Mouse (Mus musculus) hindbrain, postnatal 0 days (tissue): Measurements from ENCODE around the gene Cabp7. TPM values are rescaled to one million over a fixed set of nuclear protein-coding genes. Genes with fewer than 3 reads are reported as not detected.
A peak's percentile ranks its signal among the peaks of the same experiment; 100 is the strongest.

Experiments used
- ATAC-seq: fragments of 200-750 bp; cut with Nextera tagmentation; 2 replicates; pipeline ENCODE4 v1.8.0; 2017; ENCODE audit warnings: mild to moderate bottlenecking, moderate TSS enrichment, moderate library complexity
- DNase-seq: peaks from one replicate; pipeline ENCODE4 v3.0.0-alpha.2; 2015; ENCODE audit warnings: low spot score
- H3K27ac ChIP-seq: fragments of 300-500 bp; sonication (generic); 2 replicates; pipeline ENCODE4 v1.5.1; 2014; ENCODE audit warnings: mild to moderate bottlenecking
- H3K27me3 ChIP-seq: fragments of 300-500 bp; sonication (generic); 2 replicates; pipeline ENCODE4 v1.6.1; 2014; ENCODE audit warnings: low read length, mixed read lengths; ENCODE audit not compliant: insufficient read depth
- H3K36me3 ChIP-seq: fragments of 300-500 bp; sonication (generic); 2 replicates; pipeline ENCODE4 v1.6.1; 2014; ENCODE audit warnings: low read length, mixed read lengths; ENCODE audit not compliant: insufficient read depth
- H3K4me1 ChIP-seq: fragments of 300-500 bp; sonication (generic); 2 replicates; pipeline ENCODE4 v1.6.1; 2014; ENCODE audit warnings: antibody characterized with exemption, low read length, mixed read lengths; ENCODE audit not compliant: insufficient read depth
- H3K4me2 ChIP-seq: fragments of 300-500 bp; sonication (generic); 2 replicates; pipeline ENCODE4 v1.6.1; 2014; ENCODE audit warnings: low read depth, mild to moderate bottlenecking, low read length, moderate library complexity, mixed read lengths
- H3K4me3 ChIP-seq: fragments of 300-500 bp; sonication (generic); 2 replicates; pipeline ENCODE4 v1.5.1; 2014; ENCODE audit warnings: low read length
- H3K9ac ChIP-seq: fragments of 300-500 bp; sonication (generic); replicated peaks from 2 replicates; pipeline ENCODE4 v1.6.1; 2014; ENCODE audit warnings: mild to moderate bottlenecking, low read length, moderate library complexity, mixed read lengths
- H3K9me3 ChIP-seq: fragments of 300-500 bp; sonication (generic); 2 replicates; pipeline ENCODE4 v1.6.1; 2016; ENCODE audit warnings: low read length, mixed read lengths
- CTCF ChIP-seq: IDR thresholded peaks from 2 replicates; pipeline ENCODE4 v1.5.1; 2016; ENCODE audit warnings: antibody characterized with exemption, control low read depth, low read depth
- WGBS: fragments of 180-500 bp; shearing (Covaris S2); extraction: QIAGEN DNeasy Blood & Tissue Kit; methylation state at CpG from one replicate; pipeline ENCODE4 v1.1.7; 2014; 5-methylcytosine and 5-hydroxymethylcytosine counted together
- polyA plus RNA-seq: library from polyadenylated mRNA; unstranded; fragments of >200 nt; fragmentation: Nextera tagmentation; extraction: Ambion mirVana; gene quantifications from 2 replicates; pipeline ENCODE4 v1.2.1, GENCODE M21; 2015
- total RNA-seq: library from RNA; depleted of rRNA; stranded (reverse); fragments of >200 nt; gene quantifications from 2 replicates; pipeline ENCODE4 v1.2.3, GENCODE M21; 2014

Gene Cabp7
- total and polyA plus RNA-seq, 2 experiments from 2014 or later = 3.3 to 20.4 TPM

GRCm38 (mm10) chr11:4772925-4773324, 26.3 kb upstream of the Cabp7 start:
- ATAC-seq = no peak; the same call in 1 of the 2 replicates
- H3K27me3 ChIP-seq = no peaks in the 10 kb centered on the region
- no peak overlapping the region for H3K4me3 ChIP-seq
- H3K4me1 ChIP-seq = no peaks in the 10 kb centered on the region
- 19% methylated on average over 3 of the region's 3 CpGs for WGBS
- peak; percentile 76 for DNase-seq
- peak; percentile 69 for TF ChIP-seq CTCF
- no peak overlapping the region for H3K9ac ChIP-seq
- peak overlapping the region; percentile 12; the same call in 1 of the 2 replicates for H3K27ac ChIP-seq
- no peaks in the 10 kb centered on the region for H3K9me3 ChIP-seq
- 0 out of 2 replicates have a peak, but pooled peaks cover 14% of the 10 kb centered on the region for H3K36me3 ChIP-seq
- H3K4me2 ChIP-seq = no peak overlapping the region

DNA sequence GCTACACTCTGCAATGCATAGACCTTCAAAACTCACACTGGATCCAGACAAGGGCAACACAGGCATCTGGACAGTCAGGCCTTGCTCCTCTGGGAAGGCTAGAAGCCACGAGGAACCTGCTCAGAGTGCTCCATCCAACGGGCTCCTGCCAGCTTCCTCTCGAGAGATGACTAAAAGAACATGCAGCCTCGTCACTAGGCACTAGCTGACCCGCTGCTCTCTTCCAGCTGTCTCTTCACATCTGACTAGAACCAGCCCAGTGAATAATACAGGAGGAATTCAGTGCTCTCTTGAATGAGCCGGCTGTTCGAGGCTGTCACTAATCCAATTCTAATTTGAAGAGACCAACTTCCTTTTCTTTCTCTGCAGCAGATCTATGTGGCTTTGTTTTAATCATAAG, 25.2 kb upstream of the Cabp7 start:
- H3K4me1 ChIP-seq = no peaks in the 10 kb centered on the region
- H3K9me3 ChIP-seq = no peaks in the 10 kb centered on the region
- H3K27me3 ChIP-seq = no peaks in the 10 kb centered on the region
- 68% methylated on average over 7 of the region's 7 CpGs for WGBS
- no peak for TF ChIP-seq CTCF
- no peak for ATAC-seq
- H3K9ac ChIP-seq = no peak overlapping the region
- H3K4me2 ChIP-seq = no peak overlapping the region
- H3K4me3 ChIP-seq = no peak overlapping the region
- H3K36me3 ChIP-seq = 0 out of 2 replicates have a peak, but pooled peaks cover 14% of the 10 kb centered on the region
- no peak for DNase-seq
- no peak overlapping the region for H3K27ac ChIP-seq

- no peak for ATAC-seq
- no peak overlapping the region for H3K4me2 ChIP-seq
- TF ChIP-seq CTCF = no peak
These were observed 23.3 kb upstream of the Cabp7 start for GRCm38 (mm10) chr11:4769881-4770280.

DNA sequence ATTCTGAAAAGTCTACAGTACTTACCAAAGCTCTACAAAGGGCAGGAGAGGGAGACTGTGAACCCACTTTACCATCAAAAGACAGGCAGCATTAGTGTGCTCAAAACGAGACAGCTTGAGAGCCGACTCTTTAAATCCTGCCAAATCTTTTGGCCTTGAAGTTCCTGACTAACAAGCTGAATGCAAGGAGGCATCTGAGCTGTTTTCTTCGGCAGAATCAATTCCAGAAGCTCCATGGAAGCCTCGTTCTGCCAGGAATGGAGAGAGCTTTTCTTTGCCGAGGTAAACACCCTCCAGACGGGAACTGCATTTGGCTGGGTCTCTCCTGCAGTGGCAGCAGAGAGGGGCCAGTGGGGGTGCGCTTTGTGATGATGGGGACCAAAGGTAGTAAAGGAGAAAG, 22.7 kb upstream of the Cabp7 start:
- Histone ChIP-seq H3K9me3 (no peaks in the 10 kb centered on the region), H3K27ac (no peak overlapping the region; the same call in 1 of the 2 replicates), H3K36me3 (0 out of 2 replicates have a peak, but pooled peaks cover 14% of the 10 kb centered on the region), H3K4me2 (no peak overlapping the region), H3K4me1 (no peaks in the 10 kb centered on the region), H3K4me3 (no peak overlapping the region), H3K27me3 (no peaks in the 10 kb centered on the region), H3K9ac (no peak overlapping the region)
- no peak for TF ChIP-seq CTCF
- DNase-seq (no peak), ATAC-seq (no peak)
- 59% methylated on average over 7 of the region's 7 CpGs for WGBS

More at GRCm38 (mm10) chr11:4769881-4770280, 23.3 kb upstream of the Cabp7 start:
- Histone ChIP-seq H3K36me3 (0 out of 2 replicates have a peak, but pooled peaks cover 14% of the 10 kb centered on the region), H3K27ac (no peak overlapping the region), H3K9me3 (no peaks in the 10 kb centered on the region), H3K4me3 (no peak overlapping the region), H3K27me3 (no peaks in the 10 kb centered on the region), H3K9ac (no peak overlapping the region), H3K4me1 (no peaks in the 10 kb centered on the region)
- DNase-seq = no peak
- whole genome bisulfite sequencing = 89% methylated on average over 6 of the region's 6 CpGs

DNA sequence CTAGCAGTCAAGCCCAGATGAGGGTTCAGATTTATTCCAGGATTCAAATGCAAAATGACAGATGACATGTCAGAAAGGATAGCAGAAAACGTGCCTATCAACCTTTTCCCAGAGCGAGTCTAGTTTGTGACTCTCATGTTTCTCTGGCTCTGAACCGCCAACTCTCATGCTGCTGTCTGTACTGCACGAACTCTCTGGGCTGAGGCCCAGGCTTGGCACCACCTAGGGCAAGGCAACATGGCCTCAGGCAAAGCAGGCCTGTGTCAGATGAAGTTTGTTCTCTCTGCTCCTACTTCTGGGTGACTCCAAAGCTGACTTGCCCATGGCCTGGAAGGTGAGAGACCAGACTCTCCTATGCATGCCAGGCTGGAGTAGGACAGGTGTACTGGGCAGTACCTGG, 21.8 kb upstream of the Cabp7 start:
- Histone ChIP-seq H3K27ac (no peak overlapping the region), H3K4me2 (no peak overlapping the region), H3K36me3 (0 out of 2 replicates have a peak, but pooled peaks cover 14% of the 10 kb centered on the region), H3K27me3 (no peaks in the 10 kb centered on the region), H3K9ac (no peak overlapping the region), H3K9me3 (no peaks in the 10 kb centered on the region), H3K4me3 (no peak overlapping the region), H3K4me1 (no peaks in the 10 kb centered on the region)
- TF ChIP-seq CTCF = no peak
- 70% methylated on average over 4 of the region's 4 CpGs for WGBS
- ATAC-seq (no peak), DNase-seq (no peak)

DNA sequence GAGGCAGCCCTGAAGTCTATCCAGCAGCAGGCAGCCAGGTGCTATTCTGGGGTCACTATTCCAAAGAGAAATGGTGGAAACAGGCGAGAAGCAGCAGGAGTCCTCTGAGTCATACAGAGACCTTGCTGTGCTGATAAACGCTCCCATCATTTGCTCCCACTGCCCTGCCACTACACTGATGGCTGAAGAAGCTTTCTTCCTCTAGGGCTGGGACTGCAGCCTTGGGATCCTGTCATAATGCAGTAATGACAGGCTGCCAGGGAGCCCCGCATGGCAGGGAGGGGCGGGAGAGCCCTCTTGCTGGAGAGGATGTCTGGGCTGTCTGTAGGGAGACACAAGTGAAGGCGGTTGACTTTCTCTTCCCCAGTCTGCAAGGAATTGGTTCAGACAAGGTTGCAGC, 17.9 kb upstream of the Cabp7 start:
- Histone ChIP-seq H3K4me3 (no peak overlapping the region), H3K27ac (no peak overlapping the region), H3K36me3 (0 out of 2 replicates have a peak, but pooled peaks cover 6% of the 10 kb centered on the region), H3K9ac (no peak overlapping the region), H3K9me3 (no peaks in the 10 kb centered on the region), H3K4me2 (no peak overlapping the region), H3K27me3 (no peaks in the 10 kb centered on the region), H3K4me1 (no peaks in the 10 kb centered on the region)
- WGBS = 60% methylated on average over 5 of the region's 5 CpGs
- ATAC-seq (no peak), DNase-seq (no peak)
- no peak for TF ChIP-seq CTCF

- Histone ChIP-seq H3K4me2 (no peak overlapping the region), H3K9ac (no peak overlapping the region), H3K27ac (no peak overlapping the region), H3K4me1 (no peaks in the 10 kb centered on the region), H3K4me3 (no peak overlapping the region), H3K27me3 (no peaks in the 10 kb centered on the region), H3K36me3 (0 out of 2 replicates have a peak, but pooled peaks cover 3% of the 10 kb centered on the region), H3K9me3 (no peaks in the 10 kb centered on the region)
- 43% methylated on average over 5 of the region's 5 CpGs for WGBS
- ATAC-seq (no peak), DNase-seq (no peak)
- no peak for TF ChIP-seq CTCF
These were observed 17.1 kb upstream of the Cabp7 start for GRCm38 (mm10) chr11:4763631-4764030.
